Mouse (Mus musculus) spleen, postnatal 14 days (tissue): ENCODE data around the gene Arsk.

Experiments used
- DNase-seq, 2 experiments: peaks; one replicate each; pipeline ENCODE4 v3.0.0; 2021 to 2022; ENCODE audit warnings: low spot score in 2 of 2

Gene Arsk

DNA sequence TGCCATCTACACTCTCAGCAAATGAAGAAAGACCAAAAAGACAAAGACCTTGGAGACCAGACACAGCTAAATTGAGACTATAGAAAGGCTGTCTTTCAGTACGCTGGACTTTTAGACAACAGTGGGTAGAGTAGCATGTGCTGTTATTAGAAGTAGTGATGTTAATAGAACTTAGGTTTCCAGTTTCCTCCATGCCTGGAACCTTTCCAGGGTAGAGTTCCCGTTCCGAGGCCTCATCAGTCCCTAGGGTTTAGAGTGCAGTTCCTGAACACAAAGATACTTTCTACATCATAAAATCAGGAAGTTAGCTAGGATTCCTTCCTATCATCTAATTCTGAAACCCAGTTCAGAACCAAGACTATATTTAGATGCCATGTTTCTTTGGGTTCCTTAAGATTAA lies 73.9 kb downstream of the Arsk start:
- DNase-seq, result no peak

DNA sequence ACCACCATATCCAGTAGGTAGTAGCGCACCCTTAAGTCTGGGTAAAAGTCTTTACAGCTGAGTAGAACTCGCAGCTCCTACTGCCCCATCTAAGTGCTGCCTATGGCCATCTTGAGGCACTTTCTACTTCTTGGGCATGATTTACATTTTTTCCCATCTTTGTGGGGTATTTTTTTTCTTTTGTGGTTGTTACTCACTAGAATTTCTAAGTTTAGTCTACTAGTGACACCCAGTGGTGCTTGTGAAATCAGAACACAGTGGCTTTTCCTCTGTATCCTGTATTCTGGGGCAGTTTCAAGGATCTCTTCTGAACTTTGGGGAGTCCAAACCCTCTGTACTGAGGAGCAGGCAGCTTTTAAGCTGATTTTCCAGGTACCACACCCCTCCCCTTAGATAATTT lies 76.7 kb downstream of the Arsk start:
- no peak for DNase-seq

DNA sequence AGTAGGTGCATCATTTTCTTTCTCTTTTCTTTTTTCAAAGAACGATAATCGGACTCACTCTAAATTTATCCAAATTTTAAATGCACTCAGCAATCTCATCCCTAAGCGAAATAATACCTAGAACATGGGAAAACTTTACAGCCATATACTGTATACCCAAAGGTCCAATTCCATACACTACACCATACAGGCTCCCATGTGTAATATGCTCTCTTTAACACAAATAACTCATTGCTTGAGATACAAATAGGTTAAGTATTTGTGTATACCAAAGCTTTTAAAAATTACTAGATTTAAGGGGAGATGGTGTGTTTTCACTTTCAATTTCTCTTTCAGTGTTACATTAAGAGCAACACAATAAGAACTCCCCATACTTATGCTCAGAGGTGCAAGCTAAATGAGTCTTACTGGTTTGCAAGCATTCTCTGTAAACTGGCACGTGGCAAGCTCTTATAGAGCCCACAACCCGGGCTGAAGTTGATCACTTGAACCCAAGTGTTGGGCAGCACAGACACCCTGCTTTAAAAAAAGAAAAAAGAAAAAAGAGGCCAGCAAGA lies 79.5 kb downstream of the Arsk start:
- DNase-seq, result no peak

DNA sequence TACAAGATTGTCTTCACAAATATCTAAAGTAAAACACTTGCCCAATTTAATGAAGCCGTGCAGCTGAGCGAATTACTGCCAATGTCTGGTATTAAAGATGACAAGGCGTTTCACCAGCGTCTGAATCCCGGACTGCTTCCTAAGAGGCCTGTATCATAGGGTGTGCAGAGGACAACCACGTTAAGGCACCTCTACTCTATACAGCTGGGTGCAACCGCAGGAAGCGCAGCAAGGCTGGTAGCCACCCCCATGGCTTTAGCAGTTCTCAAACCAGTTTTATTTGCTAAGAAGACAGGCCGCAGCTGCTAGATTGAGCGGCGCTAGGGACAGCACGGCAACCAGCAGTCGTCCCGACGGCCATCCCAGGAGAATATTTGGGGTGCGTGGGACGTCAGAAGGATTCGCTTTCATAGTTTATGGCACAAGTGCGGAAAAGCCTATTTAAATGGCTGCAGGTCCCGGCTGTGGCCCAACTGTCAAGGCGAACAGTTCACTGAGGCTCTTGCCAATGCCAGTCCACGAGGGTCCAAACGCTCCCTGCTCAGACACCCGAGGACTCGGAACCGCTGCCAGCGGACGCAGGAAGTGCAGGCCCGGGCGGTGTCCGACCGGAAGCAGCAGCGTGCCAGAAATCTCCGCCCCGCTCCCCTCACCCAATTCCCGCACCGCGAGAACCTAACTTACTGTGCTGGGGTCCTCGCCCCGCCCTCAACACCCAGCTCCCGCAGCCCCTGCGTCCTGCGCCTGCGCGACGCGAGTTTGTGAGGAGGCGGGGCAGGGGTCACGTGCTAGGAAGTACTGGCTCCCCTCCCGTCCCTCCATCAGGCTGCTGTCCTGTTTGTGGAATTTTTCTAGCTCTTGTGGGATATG lies 80.3 kb downstream of the Arsk start, which contains the start of gene Rfesd:
Rfesd (minus strand) TSS at position 746 of the 870 bp plus-strand sequence.
- peak; percentile 90 to 92 for DNase-seq

DNA sequence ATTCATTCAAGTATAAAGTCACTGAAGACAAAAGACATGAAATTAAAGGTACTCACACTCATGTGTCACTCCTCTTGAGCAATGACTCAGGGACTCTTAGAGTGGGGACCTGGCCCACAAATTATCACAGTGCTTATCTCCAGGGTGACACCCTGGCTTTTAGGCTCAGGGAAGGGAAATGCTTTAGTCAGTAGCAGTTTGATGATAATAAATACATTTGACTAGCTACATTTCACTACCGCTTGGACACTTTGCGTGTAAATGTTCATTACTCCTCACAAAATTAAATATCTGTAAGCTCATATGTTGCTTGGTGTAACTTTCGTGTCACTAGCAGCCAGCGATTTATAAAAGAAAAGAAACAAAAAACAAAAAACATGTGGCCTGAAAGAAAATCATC lies 81.0 kb downstream of the Arsk start:
- no peak for DNase-seq

DNA sequence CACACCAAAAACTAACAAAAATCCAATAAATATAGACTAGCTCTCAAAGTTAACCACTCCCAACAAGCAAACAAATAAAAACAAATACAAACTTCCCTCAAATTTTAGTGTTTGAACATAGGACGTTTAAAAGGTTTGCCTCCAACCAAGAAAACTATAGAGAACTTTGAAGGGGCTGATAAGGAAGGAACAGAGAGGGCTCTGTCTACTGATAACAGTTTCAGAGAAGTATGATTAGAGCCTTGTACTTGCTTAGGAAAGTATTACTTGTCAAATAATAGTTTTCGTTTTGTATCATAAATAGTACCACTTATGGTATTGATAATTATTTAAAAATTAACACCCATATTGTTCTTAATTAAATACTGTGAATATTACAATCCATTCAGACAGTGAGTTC lies 83.9 kb downstream of the Arsk start:
- no peak for DNase-seq
